Mouse (Mus musculus) testis, adult 2 months (tissue): ENCODE data around the gene Zfp941.

Source experiments
- CTCF ChIP-seq: fragments of 200-500 bp; IDR thresholded peaks from 2 replicates; pipeline ENCODE4 v1.5.1; 2012; ENCODE audit warnings: low read depth, mild to moderate bottlenecking, inconsistent platforms, low read length, moderate library complexity; ENCODE audit not compliant: control insufficient read depth, insufficient read depth, insufficient replicate concordance
- POLR2A ChIP-seq: fragments of 200-500 bp; IDR thresholded peaks from 2 replicates; pipeline ENCODE4 v1.6.1; 2012; ENCODE audit warnings: low read depth, mild to moderate bottlenecking, inconsistent platforms, low read length, moderate library complexity; ENCODE audit not compliant: control insufficient read depth

DNA sequence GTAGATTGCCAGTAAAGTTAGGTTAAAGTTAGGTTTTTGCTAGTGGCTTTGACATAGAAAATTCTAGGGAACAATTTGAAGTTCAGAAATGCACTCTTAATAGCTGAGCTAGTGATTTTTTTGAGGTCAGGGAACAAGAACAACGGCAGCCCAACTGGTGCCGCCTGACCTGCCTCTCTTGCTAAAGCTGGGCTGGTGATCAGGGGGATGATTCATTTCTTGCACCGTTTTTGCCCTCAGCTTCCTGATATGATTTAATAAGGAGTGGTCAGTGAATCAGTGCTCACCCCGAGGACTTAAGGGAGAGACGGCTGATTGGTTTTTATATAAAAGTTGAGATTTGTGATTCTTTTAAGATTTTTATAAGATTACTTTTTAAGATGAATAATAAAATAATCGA, 9.5 kb upstream of the Zfp941 start:
- no peak for TF ChIP-seq CTCF
- no peak for TF ChIP-seq POLR2A
